Mouse (Mus musculus): ENCODE data around the gene Wdr86. TPM values are rescaled to one million over a fixed set of nuclear protein-coding genes. Genes with fewer than 3 reads are reported as not detected.
A peak's percentile ranks its signal among the peaks of the same experiment; 100 is the strongest.
"Not testable (repeated sequence)": the region's sequence is repeated elsewhere in the genome, so short reads cannot be mapped to it uniquely, and the experiment has no call there.

Gene Wdr86
- 2.0 and 5.6 TPM in 2 replicates for polyA plus RNA-seq (2014; fragmentation: Nextera tagmentation; extraction: Ambion mirVana)

DNA sequence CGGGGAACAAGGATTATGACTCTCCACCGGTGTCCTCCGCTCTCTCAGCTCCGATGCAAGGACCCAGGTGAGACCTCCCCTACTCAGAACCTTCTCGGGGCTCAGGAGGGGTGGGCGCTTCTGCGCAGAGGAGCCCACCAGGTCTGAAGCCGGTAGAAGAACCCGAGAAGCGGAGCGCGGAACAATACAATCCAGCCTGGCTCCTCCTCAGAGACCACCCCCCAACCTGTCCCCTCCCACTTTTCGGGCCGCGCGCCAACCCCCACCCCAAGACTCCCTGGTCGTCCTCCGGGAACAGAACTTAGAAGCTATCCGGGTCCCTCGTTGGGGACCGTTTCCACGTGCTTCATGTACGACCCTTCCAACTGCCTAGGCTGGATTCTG lies at the start of gene Wdr86:
Wdr86 (minus strand) TSS at position 240 of the 384 bp plus-strand sequence.
- Histone ChIP-seq H3K9ac (replicated peaks; ENCODE audit: low read length) (peak within 1 kb of the TSS; percentile 42; the same call in 1 of the 2 replicates), H3K4me3 (replicated peaks; ENCODE audit: low read depth, low read length) (peak within 1 kb of the TSS; percentile 35), H3K4me2 (ENCODE audit: low read length) (peak within 1 kb of the TSS; percentile 56), H3K27me3 (ENCODE audit: control insufficient read depth, insufficient read depth, low read length) (peaks cover 33% of the 10 kb centered on the region), H3K9me3 (ENCODE audit: control insufficient read depth, low read length) (no peaks in the 10 kb centered on the region), H3K36me3 (ENCODE audit: control insufficient read depth, insufficient read depth, low read length) (no peaks in the 10 kb centered on the region), H3K27ac (replicated peaks; ENCODE audit: low read depth, low read length) (no peak within 1 kb of the TSS), H3K4me1 (ENCODE audit: control insufficient read depth, insufficient read depth, low read length) (peaks cover 14% of the 10 kb centered on the region)
- WGBS = under 1% methylated on average over 23 of the region's 23 CpGs
- peak; percentile 33 for DNase-seq
- ATAC-seq (ENCODE audit: low FRiP score, low TSS enrichment) = 0 out of 2 replicates have a peak, but pooled peaks have one; percentile 27

DNA sequence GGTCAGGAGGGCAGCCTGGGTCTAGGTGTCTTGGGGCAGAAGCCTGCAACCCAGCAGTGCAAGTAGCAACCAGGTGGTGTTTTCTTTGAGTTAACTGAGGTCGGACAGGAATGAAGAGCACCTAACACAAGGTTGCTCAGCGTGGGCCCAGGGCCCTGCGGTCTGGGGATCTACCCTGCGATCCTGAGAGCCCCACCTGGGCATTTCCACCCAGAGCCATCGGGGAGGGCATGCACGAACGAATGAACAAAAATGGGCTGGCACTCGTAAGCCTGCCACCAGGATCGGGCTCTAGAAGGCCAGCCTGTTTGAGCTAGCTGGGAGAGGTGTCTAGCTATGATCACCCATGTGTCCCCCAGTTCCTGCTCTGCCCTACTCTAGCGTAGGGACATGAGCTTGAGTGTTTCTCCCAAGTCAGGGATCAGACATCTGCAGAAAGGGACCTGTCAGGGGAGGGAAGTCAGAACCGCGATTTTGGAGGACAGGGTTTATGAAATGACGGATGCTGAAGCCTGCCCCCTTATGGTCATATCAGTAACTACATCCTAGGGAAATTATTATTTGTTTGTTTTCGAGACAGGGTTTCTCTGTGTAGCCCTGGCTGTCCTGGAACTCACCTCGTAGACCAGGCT lies 49.5 kb upstream of the Wdr86 start:
- ATAC-seq (ENCODE audit: low FRiP score, low TSS enrichment) (no peak), DNase-seq (peak; percentile 58)
- Histone ChIP-seq H3K4me1 (ENCODE audit: control insufficient read depth, insufficient read depth, low read length) (0 out of 2 replicates have a peak, but pooled peaks cover 4% of the 10 kb centered on the region), H3K27ac (replicated peaks; ENCODE audit: low read depth, low read length) (no peak overlapping the region), H3K4me3 (replicated peaks; ENCODE audit: low read depth, low read length) (no peak overlapping the region), H3K9ac (replicated peaks; ENCODE audit: low read length) (no peak overlapping the region), H3K9me3 (ENCODE audit: control insufficient read depth, low read length) (no peaks in the 10 kb centered on the region; the same call in 1 of the 2 replicates), H3K36me3 (ENCODE audit: control insufficient read depth, insufficient read depth, low read length) (no peaks in the 10 kb centered on the region), H3K4me2 (ENCODE audit: low read length) (no peak overlapping the region), H3K27me3 (ENCODE audit: control insufficient read depth, insufficient read depth, low read length) (no peaks in the 10 kb centered on the region)
- WGBS = 44% methylated on average over 15 of the region's 15 CpGs

DNA sequence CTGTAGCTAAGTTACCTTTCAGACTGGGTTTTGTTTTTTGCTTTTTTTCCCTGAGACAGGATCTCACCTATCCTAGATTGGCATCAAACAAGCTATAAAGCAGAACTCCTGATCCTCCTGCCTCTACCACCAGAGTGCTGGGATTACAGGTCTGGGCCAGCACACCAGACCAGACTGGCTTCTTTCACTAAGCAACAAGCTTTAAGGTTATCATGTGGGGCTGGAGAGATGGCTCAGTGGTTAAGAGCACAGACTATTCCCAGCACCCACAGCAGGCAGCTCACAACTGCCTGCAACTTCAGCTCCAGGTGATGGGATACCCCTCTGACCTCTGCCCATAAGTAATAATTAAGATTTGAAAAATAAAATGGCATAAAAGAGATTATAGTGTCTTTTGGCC lies 48.8 kb upstream of the Wdr86 start:
- no peak for ATAC-seq (ENCODE audit: low FRiP score, low TSS enrichment)
- no peak overlapping the region for H3K27ac ChIP-seq (replicated peaks; ENCODE audit: low read depth, low read length)
- H3K4me2 ChIP-seq (ENCODE audit: low read length) = no peak overlapping the region
- no peaks in the 10 kb centered on the region for H3K27me3 ChIP-seq (ENCODE audit: control insufficient read depth, insufficient read depth, low read length)
- H3K36me3 ChIP-seq (ENCODE audit: control insufficient read depth, insufficient read depth, low read length) = no peaks in the 10 kb centered on the region
- H3K4me1 ChIP-seq (ENCODE audit: control insufficient read depth, insufficient read depth, low read length) = 0 out of 2 replicates have a peak, but pooled peaks cover 4% of the 10 kb centered on the region
- no peak overlapping the region for H3K4me3 ChIP-seq (replicated peaks; ENCODE audit: low read depth, low read length)
- no peaks in the 10 kb centered on the region for H3K9me3 ChIP-seq (ENCODE audit: control insufficient read depth, low read length)
- no peak overlapping the region for H3K9ac ChIP-seq (replicated peaks; ENCODE audit: low read length)
- DNase-seq = no peak

DNA sequence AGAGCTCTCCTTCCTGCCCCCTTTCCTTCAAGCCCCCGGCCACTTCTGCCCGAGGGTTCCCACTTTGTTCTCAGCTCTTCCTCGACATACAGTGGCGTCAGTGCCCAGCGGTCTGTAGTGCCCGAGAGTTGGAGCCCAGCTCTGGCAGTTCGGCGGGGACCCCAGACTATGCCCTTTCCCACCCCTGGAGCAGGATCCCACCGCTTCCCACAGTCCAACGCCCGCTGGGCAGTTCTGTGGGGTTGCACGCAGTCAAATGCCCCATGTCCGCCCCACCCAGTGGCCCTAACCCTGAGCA lies 48.3 kb upstream of the Wdr86 start:
- peak overlapping the region; percentile 41 for H3K4me2 ChIP-seq (ENCODE audit: low read length)
- 0 out of 2 replicates have a peak, but pooled peaks cover 4% of the 10 kb centered on the region for H3K4me1 ChIP-seq (ENCODE audit: control insufficient read depth, insufficient read depth, low read length)
- H3K27me3 ChIP-seq (ENCODE audit: control insufficient read depth, insufficient read depth, low read length) = no peaks in the 10 kb centered on the region
- H3K9ac ChIP-seq (replicated peaks; ENCODE audit: low read length) = peak overlapping the region; percentile 34; the same call in 1 of the 2 replicates
- WGBS = 33% methylated on average over 13 of the region's 13 CpGs
- DNase-seq = no peak
- no peaks in the 10 kb centered on the region for H3K9me3 ChIP-seq (ENCODE audit: control insufficient read depth, low read length)
- no peak overlapping the region for H3K4me3 ChIP-seq (replicated peaks; ENCODE audit: low read depth, low read length)
- H3K27ac ChIP-seq (replicated peaks; ENCODE audit: low read depth, low read length) = no peak overlapping the region
- no peak for ATAC-seq (ENCODE audit: low FRiP score, low TSS enrichment)
- no peaks in the 10 kb centered on the region for H3K36me3 ChIP-seq (ENCODE audit: control insufficient read depth, insufficient read depth, low read length)

DNA sequence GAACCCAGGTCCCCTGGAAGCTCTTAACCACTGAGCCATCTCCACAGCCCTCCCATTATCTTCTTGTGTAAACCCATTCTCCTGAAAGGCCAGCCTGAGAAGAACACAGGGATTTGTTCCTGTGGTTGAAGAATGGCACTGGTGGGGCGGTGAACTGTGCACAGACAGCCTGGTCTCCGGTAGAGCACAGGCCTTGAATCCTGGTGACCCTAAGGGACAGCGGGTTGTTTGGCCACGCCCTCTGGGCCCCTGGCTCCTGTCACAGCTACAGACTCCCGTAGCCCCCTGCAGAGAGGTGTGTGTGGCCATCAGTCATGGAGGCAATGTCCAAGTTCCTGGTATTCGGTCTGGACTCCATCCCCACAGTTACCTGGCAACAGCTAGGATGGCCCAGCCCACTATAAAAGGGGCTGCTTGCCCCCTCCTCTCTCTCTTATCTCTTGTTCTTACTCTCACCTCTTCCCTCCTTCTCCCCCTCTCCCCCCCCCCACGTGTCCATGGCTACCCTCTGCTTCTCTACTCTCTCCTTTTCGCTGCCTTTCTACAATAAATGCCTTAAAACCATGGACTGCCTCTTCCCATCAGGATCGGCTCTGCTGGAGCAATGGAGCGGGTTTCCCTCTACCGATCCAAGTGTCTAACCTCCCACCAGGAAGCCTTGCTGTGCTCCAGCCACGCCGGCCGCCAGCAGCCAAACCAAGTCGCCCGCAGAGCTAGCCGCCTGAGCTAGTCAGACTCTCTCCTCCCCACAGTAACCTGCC lies 47.7 kb upstream of the Wdr86 start:
- 0 out of 2 replicates have a peak, but pooled peaks cover 4% of the 10 kb centered on the region for H3K4me1 ChIP-seq (ENCODE audit: control insufficient read depth, insufficient read depth, low read length)
- H3K9me3 ChIP-seq (ENCODE audit: control insufficient read depth, low read length) = no peaks in the 10 kb centered on the region
- H3K27ac ChIP-seq (replicated peaks; ENCODE audit: low read depth, low read length) = no peak overlapping the region
- H3K36me3 ChIP-seq (ENCODE audit: control insufficient read depth, insufficient read depth, low read length) = no peaks in the 10 kb centered on the region
- no peaks in the 10 kb centered on the region for H3K27me3 ChIP-seq (ENCODE audit: control insufficient read depth, insufficient read depth, low read length)
- peak; percentile 42 for DNase-seq
- H3K4me3 ChIP-seq (replicated peaks; ENCODE audit: low read depth, low read length) = no peak overlapping the region
- H3K9ac ChIP-seq (replicated peaks; ENCODE audit: low read length) = peak overlapping the region; percentile 34; the same call in 1 of the 2 replicates
- ATAC-seq (ENCODE audit: low FRiP score, low TSS enrichment) = no peak
- peak overlapping the region; percentile 41 for H3K4me2 ChIP-seq (ENCODE audit: low read length)
- WGBS = 11% methylated on average over 17 of the region's 17 CpGs

DNA sequence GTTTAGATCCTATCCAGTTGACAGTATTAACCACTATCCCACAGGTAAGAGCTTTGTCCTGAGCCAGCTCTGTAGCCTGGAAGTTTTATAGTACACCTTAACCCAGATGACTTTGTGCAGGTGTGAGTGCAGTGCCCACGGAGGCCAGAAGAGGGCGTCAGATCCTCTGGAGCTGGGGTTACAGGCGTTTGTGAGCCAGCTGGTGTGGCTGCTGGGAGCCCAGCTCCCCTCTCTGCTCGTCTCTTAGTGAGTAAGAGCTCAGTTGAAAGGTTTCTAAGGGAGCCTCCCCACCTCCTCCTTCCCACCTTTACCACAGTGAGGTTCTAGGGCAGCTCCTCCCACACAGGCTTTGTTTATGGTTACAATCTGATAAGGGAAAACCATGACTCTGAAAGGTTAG lies 46.2 kb upstream of the Wdr86 start:
- Histone ChIP-seq H3K27me3 (ENCODE audit: control insufficient read depth, insufficient read depth, low read length) (no peaks in the 10 kb centered on the region), H3K36me3 (ENCODE audit: control insufficient read depth, insufficient read depth, low read length) (no peaks in the 10 kb centered on the region), H3K4me3 (replicated peaks; ENCODE audit: low read depth, low read length) (no peak overlapping the region), H3K27ac (replicated peaks; ENCODE audit: low read depth, low read length) (no peak overlapping the region), H3K9me3 (ENCODE audit: control insufficient read depth, low read length) (no peaks in the 10 kb centered on the region), H3K9ac (replicated peaks; ENCODE audit: low read length) (no peak overlapping the region), H3K4me2 (ENCODE audit: low read length) (no peak overlapping the region), H3K4me1 (ENCODE audit: control insufficient read depth, insufficient read depth, low read length) (0 out of 2 replicates have a peak, but pooled peaks cover 4% of the 10 kb centered on the region)
- 68% methylated on average over 4 of the region's 4 CpGs for WGBS
- no peak for ATAC-seq (ENCODE audit: low FRiP score, low TSS enrichment)
- no peak for DNase-seq

DNA sequence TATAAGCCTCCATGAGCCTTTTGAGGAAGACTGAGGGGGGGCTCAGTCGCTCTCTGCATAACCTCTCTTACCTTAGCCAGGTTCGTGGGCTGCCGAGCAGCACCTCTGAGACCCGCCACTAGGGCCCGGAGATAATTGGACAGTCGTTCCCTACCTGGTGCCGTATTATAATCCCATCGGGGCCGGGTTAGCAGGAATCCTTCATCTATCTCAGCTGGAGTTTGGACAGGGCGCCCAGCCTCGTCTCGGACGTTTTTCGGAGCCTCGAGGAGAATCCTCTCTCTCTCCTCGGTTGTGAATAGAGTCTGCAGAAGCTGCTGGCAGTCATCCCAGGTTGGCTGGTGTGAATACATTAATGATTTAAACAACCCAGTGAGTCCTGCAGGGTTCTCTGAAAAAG lies 44.0 kb upstream of the Wdr86 start:
- not testable (repeated sequence) for H3K4me2 ChIP-seq (ENCODE audit: low read length); DNase-seq; H3K27me3 ChIP-seq (ENCODE audit: control insufficient read depth, insufficient read depth, low read length); H3K4me1 ChIP-seq (ENCODE audit: control insufficient read depth, insufficient read depth, low read length); H3K9me3 ChIP-seq (ENCODE audit: control insufficient read depth, low read length); ATAC-seq (ENCODE audit: low FRiP score, low TSS enrichment); H3K9ac ChIP-seq (replicated peaks; ENCODE audit: low read length); H3K27ac ChIP-seq (replicated peaks; ENCODE audit: low read depth, low read length); H3K4me3 ChIP-seq (replicated peaks; ENCODE audit: low read depth, low read length); H3K36me3 ChIP-seq (ENCODE audit: control insufficient read depth, insufficient read depth, low read length)
- WGBS = 79% methylated on average over 16 of the region's 16 CpGs

DNA sequence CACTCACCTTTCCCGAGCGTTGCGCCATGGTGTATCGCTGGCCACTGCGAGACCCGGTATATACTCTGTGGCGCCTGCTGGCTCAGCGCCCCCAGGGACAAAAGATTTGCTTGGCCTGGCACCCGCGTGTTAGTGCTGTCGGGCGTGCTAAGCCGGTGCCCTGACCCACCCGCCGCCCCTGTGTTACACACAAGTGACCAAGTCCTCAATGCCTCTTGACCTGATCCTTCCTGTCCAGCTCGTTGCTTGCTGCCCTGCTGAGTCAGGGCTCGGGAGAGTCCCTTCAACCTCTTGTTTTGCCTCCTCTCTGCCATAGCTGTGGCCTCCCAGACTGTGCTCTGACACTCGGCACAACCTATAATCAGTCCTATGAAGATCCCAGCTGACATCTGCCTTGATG lies 27.3 kb upstream of the Wdr86 start, which contains the start of gene Crygn:
Crygn (minus strand) TSS at position 193 of the 400 bp plus-strand sequence.
- Histone ChIP-seq H3K4me1 (ENCODE audit: control insufficient read depth, insufficient read depth, low read length) (no peaks in the 10 kb centered on the region), H3K9ac (replicated peaks; ENCODE audit: low read length) (no peak within 1 kb of the TSS), H3K36me3 (ENCODE audit: control insufficient read depth, insufficient read depth, low read length) (no peaks in the 10 kb centered on the region), H3K4me2 (ENCODE audit: low read length) (no peak within 1 kb of the TSS), H3K27ac (replicated peaks; ENCODE audit: low read depth, low read length) (no peak within 1 kb of the TSS), H3K9me3 (ENCODE audit: control insufficient read depth, low read length) (no peaks in the 10 kb centered on the region), H3K27me3 (ENCODE audit: control insufficient read depth, insufficient read depth, low read length) (no peaks in the 10 kb centered on the region), H3K4me3 (replicated peaks; ENCODE audit: low read depth, low read length) (no peak within 1 kb of the TSS)
- DNase-seq = no peak
- 38% methylated on average over 18 of the region's 18 CpGs for WGBS
- no peak for ATAC-seq (ENCODE audit: low FRiP score, low TSS enrichment)

Measured in midbrain, embryonic 14.5 days (tissue).